In the genomic region with DNA sequence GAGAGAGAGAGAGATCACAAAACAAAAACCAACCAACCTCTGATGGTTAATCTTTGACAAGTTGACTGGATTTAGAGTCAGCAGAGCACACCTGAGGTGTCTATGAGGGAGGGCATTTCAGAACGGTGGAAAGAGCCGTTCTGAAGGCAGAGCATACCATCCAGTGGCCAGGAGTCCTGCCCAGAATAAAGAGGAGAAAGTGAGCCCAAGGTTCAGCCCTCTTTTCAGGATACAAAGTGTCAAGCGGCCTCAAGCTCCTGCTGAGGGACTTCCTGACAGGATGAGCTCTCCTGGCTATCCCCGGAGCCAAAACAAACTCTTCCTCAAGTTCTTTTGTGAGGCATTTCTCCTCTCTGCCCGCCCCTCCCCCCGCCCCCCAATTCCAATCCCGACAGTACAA, we compare ENCODE assay signal across 9 mouse cellular contexts. TPM values are rescaled to one million over a fixed set of nuclear protein-coding genes. Genes with fewer than 3 reads are reported as not detected.
DNase-seq lines count a peak whose midpoint lies in the region; ATAC-seq and TF ChIP-seq lines count a peak whose summit lies in the region.
"Had no signal": no experiment of that assay in that cellular context is flagged by ENCODE, and none has a peak within 500 bp of the region (broad histone marks: within the 10 kb centered on the region; RNA-seq: fewer than 3 reads in every experiment).

No protein-coding gene starts in this region.

- H3K36me3 ChIP-seq in E14TG2a.4 (ENCODE audit: insufficient read depth, low read length) = no peaks in the 10 kb centered on the region
- no peaks in the 10 kb centered on the region for H3K36me3 ChIP-seq in hindbrain, embryonic 10.5 days
- no peaks in the 10 kb centered on the region for H3K36me3 ChIP-seq in liver, embryonic 14.5 days (replicated peaks; ENCODE audit: control insufficient read depth, insufficient read depth, low read depth)

- H3K4me3 ChIP-seq in gastrocnemius, adult 2 months = peak overlapping the region; percentile 42
- H3K4me3 ChIP-seq in E14TG2a.4 (replicated peaks; ENCODE audit: low read length) = peak overlapping the region; percentile 41
- peak overlapping the region; percentile 45 for H3K4me3 ChIP-seq in hindbrain, embryonic 10.5 days
- no peak overlapping the region for H3K4me3 ChIP-seq in liver, embryonic 14.5 days (ENCODE audit: insufficient read depth in 1 of 2, low read depth in 2 of 2, low read length in 2 of 2)
- H3K4me3 ChIP-seq in left cerebral cortex, adult 2 months = no peak overlapping the region

- H3K9me3 ChIP-seq in E14TG2a.4 (ENCODE audit: low read length) = no peaks in the 10 kb centered on the region
- no peaks in the 10 kb centered on the region for H3K9me3 ChIP-seq in hindbrain, embryonic 10.5 days
- no peaks in the 10 kb centered on the region for H3K9me3 ChIP-seq in liver, embryonic 14.5 days (ENCODE audit: control insufficient read depth, low read length)

- DNase-seq in gastrocnemius, adult 2 months = no peak
- DNase-seq in gastrocnemius, adult 18-20 months (ENCODE audit: low spot score) = no peak
- no peak for DNase-seq in hindbrain, embryonic 10.5 days (ENCODE audit: low spot score)
- DNase-seq in liver, embryonic 14.5 days (ENCODE audit: low read depth in 3 of 3, low spot score in 3 of 3) = no peak
- no peak for DNase-seq in left cerebral cortex, adult 2 months (ENCODE audit: extremely low spot score in 1 of 2, low spot score in 2 of 2)
- no peak for DNase-seq in MN1 (ENCODE audit: low spot score)
- DNase-seq: gastrocnemius, postnatal 36 days had no signal

- no peak for TF ChIP-seq EP300 in liver, embryonic 14.5 days (IDR thresholded peaks at IDR 0.05; ENCODE audit: low read depth)

- H3K27ac ChIP-seq in gastrocnemius, adult 2 months = no peak overlapping the region
- peak overlapping the region; percentile 60 for H3K27ac ChIP-seq in hindbrain, embryonic 10.5 days
- no peak overlapping the region for H3K27ac ChIP-seq in liver, embryonic 14.5 days
- H3K27ac ChIP-seq in left cerebral cortex, adult 2 months = no peak overlapping the region

- H3K4me1 ChIP-seq in E14TG2a.4 (replicated peaks; ENCODE audit: low read depth, low read length) = peaks cover 42% of the 10 kb centered on the region
- peaks cover 18% of the 10 kb centered on the region for H3K4me1 ChIP-seq in hindbrain, embryonic 10.5 days (replicated peaks)
- no peaks in the 10 kb centered on the region for H3K4me1 ChIP-seq in liver, embryonic 14.5 days (replicated peaks; ENCODE audit: control insufficient read depth in 2 of 2, insufficient read depth in 2 of 2, low read length in 1 of 2)

- 1% methylated on average over 7 of the region's 7 CpGs for WGBS in hindbrain, embryonic 10.5 days
- 8% methylated on average over 7 of the region's 7 CpGs for WGBS in liver, embryonic 14.5 days (ENCODE audit: insufficient replicate concordance)

- H3K9ac ChIP-seq in liver, embryonic 14.5 days (replicated peaks) = no peak overlapping the region

- TF ChIP-seq CTCF in gastrocnemius, adult 2 months (IDR thresholded peaks at IDR 0.05) = no peak
- TF ChIP-seq CTCF in E14TG2a.4 (conservative IDR thresholded peaks at IDR 0.05; ENCODE audit: low read length) = no peak
- TF ChIP-seq CTCF in liver, embryonic 14.5 days (IDR thresholded peaks at IDR 0.05; ENCODE audit: low read depth) = no peak
- TF ChIP-seq CTCF in left cerebral cortex, adult 2 months (IDR thresholded peaks at IDR 0.05) = no peak

- intact Hi-C loops in gastrocnemius, adult 2 months (cut with DNase I) = no loop called here
- intact Hi-C loops in left cerebral cortex, adult 2 months (cut with DNase I) = no loop called here

- ATAC-seq in liver, embryonic 14.5 days (ENCODE audit: insufficient read depth) = no peak
- ATAC-seq in inflammation-experienced regulatory T-cells, adult 6 months = no peak

- H3K4me2 ChIP-seq in liver, embryonic 14.5 days (ENCODE audit: low read depth) = peak overlapping the region; percentile 30

- H3K27me3 ChIP-seq in E14TG2a.4 (ENCODE audit: insufficient read depth, low read length) = peaks cover 33% of the 10 kb centered on the region
- H3K27me3 ChIP-seq in hindbrain, embryonic 10.5 days (ENCODE audit: insufficient read depth, poor library complexity, severe bottlenecking) = no peaks in the 10 kb centered on the region
- peaks cover 3% of the 10 kb centered on the region; the same call in 1 of the 2 replicates for H3K27me3 ChIP-seq in liver, embryonic 14.5 days (ENCODE audit: control insufficient read depth, insufficient read depth, low read length)

RNA-seq across cellular contexts. Expression of gene Arid2, which starts 33.5 kb away (rescaled TPM):
- total RNA-seq in gastrocnemius, adult 2 months (2021) = 10 to 100 TPM; 13.1 to 13.2 TPM
- 10 to 100 TPM; 10.5 to 12.0 TPM for total RNA-seq in gastrocnemius, adult 18-20 months (2021)
- polyA plus RNA-seq in hindbrain, embryonic 10.5 days (2016; fragmentation: Nextera tagmentation; extraction: Ambion mirVana) = 25.6 and 27.4 TPM in 2 replicates
- polyA plus RNA-seq in liver, embryonic 14.5 days (2012; rRNA removed) = 7.9 and 8.5 TPM in 2 replicates
- polyA plus RNA-seq in liver, embryonic 14.5 days (2014; fragmentation: Nextera tagmentation; extraction: Ambion mirVana) = 8.1 and 10.2 TPM in 2 replicates
- total RNA-seq in left cerebral cortex, adult 2 months (2021) = 10 to 100 TPM; 30.3 to 35.3 TPM
- 10 to 100 TPM; 13.7 to 21.7 (median 17.0) TPM for polyA plus RNA-seq in inflammation-experienced regulatory T-cells, adult 6 months (2017; shearing (Covaris generic))

Comparison
In these comparisons a context has a peak if more than half of its experiments do, and no peak if none do; other contexts are left out.
1. H3K4me3 ChIP-seq: peak in gastrocnemius, adult 2 months (single experiment), E14TG2a.4 (single experiment) and hindbrain, embryonic 10.5 days (single experiment); none in liver, embryonic 14.5 days (0 of 2) and left cerebral cortex, adult 2 months (single experiment).